Mouse (Mus musculus) heart, adult 2 months (tissue): ENCODE measurements around the gene Evi5l.
A peak's percentile ranks its signal among the peaks of the same experiment; 100 is the strongest.

ENCODE experiments used
- CTCF ChIP-seq: fragments of 200-600 bp; IDR thresholded peaks from 2 replicates; pipeline ENCODE4 v1.8.1; 2022; ENCODE audit warnings: antibody characterized with exemption, mild to moderate bottlenecking, moderate library complexity
- EP300 ChIP-seq: fragments of 200-500 bp; IDR thresholded peaks from 2 replicates; pipeline ENCODE4 v1.6.1; 2011; ENCODE audit warnings: low read depth, low read length, control low read depth; ENCODE audit not compliant: insufficient read depth
- POLR2A ChIP-seq: fragments of 200-500 bp; IDR thresholded peaks from 2 replicates; pipeline ENCODE4 v1.6.1; 2011; ENCODE audit warnings: mild to moderate bottlenecking, low read depth, low read length, control low read depth; ENCODE audit not compliant: insufficient read depth

DNA sequence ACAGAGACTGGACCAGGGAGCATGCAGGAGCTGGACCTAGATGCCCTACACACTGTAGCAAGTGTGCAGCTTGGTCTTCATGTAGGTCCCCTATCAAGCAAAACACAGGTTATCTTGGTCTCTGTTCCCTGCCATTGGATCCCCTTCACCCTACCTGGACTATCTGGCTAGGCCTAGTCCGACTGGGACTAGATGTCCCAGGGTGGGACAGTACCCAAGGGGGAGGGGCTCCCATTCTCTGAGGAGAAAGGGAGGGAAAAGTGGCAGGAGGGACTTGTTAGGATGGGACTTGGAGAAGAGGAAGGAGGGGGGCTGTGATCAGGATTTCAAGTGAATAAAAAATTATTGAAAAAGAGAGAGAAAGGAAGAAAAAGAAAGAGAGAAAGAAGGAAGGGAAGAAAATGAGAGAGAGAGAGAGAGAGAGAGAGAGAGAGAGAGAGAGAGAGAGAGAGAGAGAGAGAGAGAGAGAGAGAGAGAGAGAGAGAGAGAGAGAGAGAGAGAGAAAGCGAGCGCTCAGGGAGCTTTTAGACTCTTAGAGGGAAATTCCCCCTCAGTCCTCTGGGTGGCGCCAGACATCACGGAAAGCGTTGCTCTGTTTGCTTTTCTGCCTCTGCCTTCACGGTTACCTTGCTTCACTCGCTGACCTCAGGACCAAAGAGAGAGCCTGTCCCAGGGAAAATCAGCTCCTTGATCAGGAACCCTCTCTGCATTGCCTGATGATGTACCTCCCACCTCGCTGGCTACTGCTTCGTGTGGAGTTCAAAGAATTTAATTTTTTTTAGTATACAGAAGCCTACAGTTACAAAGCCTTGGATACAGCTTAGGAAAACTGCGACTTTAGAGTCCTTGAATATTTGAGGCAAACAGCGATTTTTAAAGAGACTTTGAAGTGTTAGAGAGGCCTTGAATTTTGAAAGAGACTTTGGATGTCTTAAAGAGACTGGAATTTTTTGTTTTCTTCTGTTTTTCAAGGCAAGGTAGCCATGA is 26.4 kb upstream of the Evi5l start:
- TF ChIP-seq EP300 = peak; percentile 66; the same call in 1 of the 2 replicates
- peak; percentile 73 for TF ChIP-seq CTCF
- TF ChIP-seq POLR2A = no peak
